Mouse (Mus musculus): ENCODE results near the gene Fos.

DNA sequence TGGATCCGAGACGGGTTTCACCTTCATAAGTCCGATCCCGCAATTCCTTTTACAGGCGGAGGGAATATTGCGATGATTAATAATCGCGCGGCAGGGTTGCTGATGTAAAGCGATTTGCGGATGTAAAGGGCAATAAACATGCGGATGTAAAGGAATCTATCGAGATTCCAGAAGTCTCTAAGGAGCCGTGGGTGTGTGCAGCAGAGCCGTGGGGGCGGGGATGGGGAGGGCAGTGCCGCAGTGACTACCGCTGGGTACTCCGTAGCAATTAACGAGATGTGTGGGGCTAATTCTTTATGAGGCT, 13.0 kb downstream of the Fos start:
- TF ChIP-seq CTCF (IDR thresholded peaks at IDR 0.05; ENCODE audit: control insufficient read depth, insufficient read depth, insufficient replicate concordance, low read depth, low read length) (no peak), POLR2A (IDR thresholded peaks at IDR 0.05; ENCODE audit: control insufficient read depth, low read depth, low read length) (no peak)

All from testis, adult 2 months (tissue).